Mouse (Mus musculus): ENCODE data around the gene Vps52. TPM values are rescaled to one million over a fixed set of nuclear protein-coding genes. Genes with fewer than 3 reads are reported as not detected.

Vps52 gene
- total RNA-seq, 2 experiments from 2014 or later: 85.0 to 95.9 TPM

- peak in 1 of 2 experiments; percentile 29 for DNase-seq (ENCODE audit: extremely low spot score in 1 of 2, low spot score in 1 of 2)
Measured at GRCm38 (mm10) chr17:33919351-33920281, 36.0 kb upstream of the Vps52 start.

GRCm38 (mm10) chr17:33920282-33921097, 35.1 kb upstream of the Vps52 start:
- peak; percentile 58 to 87 for DNase-seq (ENCODE audit: extremely low spot score in 1 of 2, low spot score in 1 of 2)

GRCm38 (mm10) chr17:33921361-33921760, 34.3 kb upstream of the Vps52 start:
- DNase-seq (ENCODE audit: extremely low spot score in 1 of 2, low spot score in 1 of 2): no peak

GRCm38 (mm10) chr17:33924577-33925283, 30.9 kb upstream of the Vps52 start:
- peak in 1 of 2 experiments; percentile 38 for DNase-seq (ENCODE audit: extremely low spot score in 1 of 2, low spot score in 1 of 2)

- no peak for DNase-seq (ENCODE audit: extremely low spot score in 1 of 2, low spot score in 1 of 2)
Measured at GRCm38 (mm10) chr17:33925406-33926116, 30.1 kb upstream of the Vps52 start.

GRCm38 (mm10) chr17:33926207-33926932, 29.2 kb upstream of the Vps52 start:
- DNase-seq (ENCODE audit: extremely low spot score in 1 of 2, low spot score in 1 of 2): no peak

GRCm38 (mm10) chr17:33928251-33928947, 27.2 kb upstream of the Vps52 start:
- DNase-seq (ENCODE audit: extremely low spot score in 1 of 2, low spot score in 1 of 2): no peak

- DNase-seq (ENCODE audit: extremely low spot score in 1 of 2, low spot score in 1 of 2): peak; percentile 93
Measured at GRCm38 (mm10) chr17:33929371-33930279, 26.0 kb upstream of the Vps52 start, which contains the start of gene Rgl2. TSS of gene Rgl2 (plus strand) at chr17:33929543.

- peak; percentile 54 to 62 for DNase-seq (ENCODE audit: extremely low spot score in 1 of 2, low spot score in 1 of 2)
Measured at GRCm38 (mm10) chr17:33930280-33931158, 25.1 kb upstream of the Vps52 start.

GRCm38 (mm10) chr17:33931159-33931866, 24.3 kb upstream of the Vps52 start:
- DNase-seq (ENCODE audit: extremely low spot score in 1 of 2, low spot score in 1 of 2): no peak

- DNase-seq (ENCODE audit: extremely low spot score in 1 of 2, low spot score in 1 of 2): no peak
Measured at GRCm38 (mm10) chr17:33931947-33932346, 23.7 kb upstream of the Vps52 start.

GRCm38 (mm10) chr17:33932448-33932847, 23.2 kb upstream of the Vps52 start:
- no peak for DNase-seq (ENCODE audit: extremely low spot score in 1 of 2, low spot score in 1 of 2)

GRCm38 (mm10) chr17:33932970-33933369, 22.6 kb upstream of the Vps52 start:
- no peak for DNase-seq (ENCODE audit: extremely low spot score in 1 of 2, low spot score in 1 of 2)

GRCm38 (mm10) chr17:33935422-33936055, 20.1 kb upstream of the Vps52 start:
- no peak for DNase-seq (ENCODE audit: extremely low spot score in 1 of 2, low spot score in 1 of 2)

GRCm38 (mm10) chr17:33936993-33937392, 18.6 kb upstream of the Vps52 start:
- no peak for DNase-seq (ENCODE audit: extremely low spot score in 1 of 2, low spot score in 1 of 2)
